Mouse (Mus musculus): ENCODE results near the gene Myh7. TPM values are rescaled to one million over a fixed set of nuclear protein-coding genes. Genes with fewer than 3 reads are reported as not detected.
"Not testable (repeated sequence)": the region's sequence is repeated elsewhere in the genome, so short reads cannot be mapped to it uniquely, and the experiment has no call there.

The Myh7 gene
- total RNA-seq (2022) = 1 to 10 TPM; 6.0 to 10.0 (median 7.8) TPM

DNA sequence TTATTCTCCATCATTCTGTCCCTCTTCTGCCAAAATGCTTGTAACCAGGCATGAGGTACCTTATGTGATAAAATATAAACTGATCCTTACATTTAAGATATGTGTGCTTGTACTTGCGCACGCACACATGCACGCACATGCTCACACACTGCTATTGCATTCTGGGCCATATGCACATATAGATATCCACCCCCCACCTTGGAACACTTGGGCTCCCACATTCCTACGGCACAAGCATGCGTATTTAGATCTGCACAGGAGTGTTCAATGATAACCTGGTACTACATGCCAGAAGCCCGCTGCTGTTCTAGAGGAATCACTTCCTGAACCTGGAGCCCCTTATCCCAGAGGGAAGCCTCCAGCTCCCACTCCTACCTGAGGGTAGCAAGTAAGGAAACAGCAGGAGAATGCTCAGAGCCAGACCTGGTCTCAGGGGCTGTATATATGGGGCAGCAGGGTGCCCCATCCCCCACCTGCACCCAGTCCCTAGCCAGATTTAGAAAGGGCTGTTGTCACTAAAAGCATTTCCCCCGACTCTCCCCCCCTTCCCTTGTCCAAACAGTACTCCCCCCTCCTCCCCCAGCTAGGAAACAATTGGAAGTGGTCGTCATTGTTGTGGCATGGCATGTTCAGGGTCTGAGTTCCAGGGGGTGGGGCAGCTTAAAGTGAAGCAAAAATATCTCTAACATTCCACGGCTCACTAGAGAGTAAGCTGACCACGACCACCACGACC is at the start of gene Myh7:
Myh7 (minus strand) TSS at position 491 of the 733 bp plus-strand sequence.
- DNase-seq (ENCODE audit: low spot score in 2 of 2) = no peak

GRCm38 (mm10) chr14:55043694-55044093 is 49.3 kb upstream of the Myh7 start:
- DNase-seq (ENCODE audit: low spot score in 2 of 2) = not testable (repeated sequence)

DNA sequence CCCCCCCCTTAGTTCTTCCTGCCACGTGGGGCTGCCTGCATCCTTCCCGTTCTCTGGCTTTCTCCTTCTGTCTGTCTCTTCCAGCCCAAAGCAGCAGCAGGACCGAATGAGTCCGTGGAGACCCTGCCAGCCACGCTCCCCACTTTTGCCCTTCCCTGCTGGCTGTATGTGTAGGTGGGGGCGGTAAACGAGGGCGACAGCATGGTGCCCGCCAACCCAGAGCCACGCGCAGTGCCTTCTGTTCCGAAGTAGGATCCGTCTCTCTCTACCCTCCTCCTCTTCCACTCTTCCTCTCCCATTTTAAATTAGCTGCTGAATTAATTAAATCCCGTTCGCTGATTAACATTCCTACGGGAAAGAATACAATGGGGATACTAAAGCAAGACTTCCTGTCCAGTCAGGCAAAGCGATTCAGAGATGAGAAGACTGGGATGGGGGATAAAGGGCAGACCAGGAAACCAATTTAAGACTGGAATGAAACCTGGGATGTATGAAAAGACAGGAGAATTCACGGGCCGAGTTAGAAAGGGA is 38.3 kb upstream of the Myh7 start:
- DNase-seq (ENCODE audit: low spot score in 2 of 2) = no peak

DNA sequence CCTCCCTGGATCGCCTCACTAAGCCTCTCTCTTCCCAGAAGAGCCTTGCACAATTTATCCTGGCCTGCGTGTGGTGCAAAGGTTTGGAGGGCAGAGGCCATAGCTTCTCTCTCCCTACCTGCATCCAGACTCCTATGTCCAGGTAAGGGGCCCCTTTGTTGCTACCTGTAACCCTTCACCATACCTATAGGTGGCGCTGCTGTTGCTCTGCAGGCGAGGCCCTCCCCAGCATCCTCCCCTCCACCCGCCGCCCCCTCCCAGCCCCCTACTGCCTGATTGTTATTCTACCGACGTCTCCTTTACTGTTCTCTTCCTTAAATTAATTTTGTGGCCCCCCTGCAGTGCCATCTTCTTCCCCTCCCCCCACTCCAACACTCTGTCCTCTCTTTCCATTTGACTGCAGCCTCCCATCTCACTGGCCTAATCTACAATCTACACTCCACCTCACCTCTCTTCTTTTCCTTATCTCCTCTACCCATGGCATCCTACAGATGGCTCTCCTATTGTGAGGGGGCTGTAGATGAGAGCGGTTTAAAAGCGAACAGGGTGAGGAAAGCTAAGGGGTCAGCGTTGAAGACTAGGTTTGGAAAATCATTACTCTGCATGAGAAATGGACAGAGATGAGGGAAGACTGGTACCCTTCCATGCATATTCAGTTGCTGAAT is 34.7 kb upstream of the Myh7 start:
- no peak for DNase-seq (ENCODE audit: low spot score in 2 of 2)

DNA sequence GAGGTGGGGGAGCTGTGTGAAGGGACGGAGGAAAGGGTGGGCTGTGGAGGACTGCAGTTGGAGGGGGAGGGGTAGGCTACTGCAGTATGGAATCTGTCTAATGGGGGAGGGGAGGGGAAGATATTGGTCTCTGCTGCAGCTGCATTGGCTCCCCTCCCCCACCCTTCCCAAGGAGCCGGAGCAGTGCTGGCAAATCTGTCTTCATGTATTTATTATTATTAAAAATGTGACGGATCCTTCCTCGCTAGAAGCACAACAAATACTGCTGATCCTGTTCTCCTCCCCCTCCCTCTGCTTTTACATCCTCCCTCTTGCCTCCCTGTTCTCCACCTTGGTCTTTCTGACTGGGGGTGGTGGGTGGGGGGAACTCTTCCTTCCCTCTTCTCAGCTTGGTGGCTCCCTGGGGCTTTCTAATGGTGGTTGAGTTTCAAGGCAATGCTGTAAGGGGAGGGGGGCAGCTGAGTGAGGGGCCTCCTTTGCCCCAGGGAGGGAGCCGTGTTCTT is 34.0 kb upstream of the Myh7 start:
- no peak for DNase-seq (ENCODE audit: low spot score in 2 of 2)

- no peak for DNase-seq (ENCODE audit: low spot score in 2 of 2)
These were observed 33.2 kb upstream of the Myh7 start for GRCm38 (mm10) chr14:55027653-55028052.

- no peak for DNase-seq (ENCODE audit: low spot score in 2 of 2)
These were observed 32.8 kb upstream of the Myh7 start for GRCm38 (mm10) chr14:55027251-55027650.

DNA sequence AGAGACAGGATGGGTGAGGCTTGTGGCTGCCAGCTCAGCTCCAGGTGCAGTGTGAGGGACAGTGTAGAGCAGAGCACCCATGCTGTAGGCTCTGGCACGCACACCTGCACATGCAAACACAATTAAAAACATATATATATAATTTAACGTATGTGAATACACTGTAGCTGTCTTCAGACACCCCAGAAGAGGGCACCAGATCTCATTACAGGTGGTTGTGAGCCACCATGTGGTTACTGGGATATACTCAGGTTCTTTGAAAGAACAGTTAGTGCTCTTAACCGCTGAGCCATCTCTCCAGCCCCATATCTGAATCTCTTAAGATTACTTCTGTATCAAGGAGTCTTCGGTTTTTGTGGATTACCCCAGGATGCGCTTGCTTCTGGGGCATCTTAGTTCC is 31.1 kb upstream of the Myh7 start:
- no peak for DNase-seq (ENCODE audit: low spot score in 2 of 2)

DNA sequence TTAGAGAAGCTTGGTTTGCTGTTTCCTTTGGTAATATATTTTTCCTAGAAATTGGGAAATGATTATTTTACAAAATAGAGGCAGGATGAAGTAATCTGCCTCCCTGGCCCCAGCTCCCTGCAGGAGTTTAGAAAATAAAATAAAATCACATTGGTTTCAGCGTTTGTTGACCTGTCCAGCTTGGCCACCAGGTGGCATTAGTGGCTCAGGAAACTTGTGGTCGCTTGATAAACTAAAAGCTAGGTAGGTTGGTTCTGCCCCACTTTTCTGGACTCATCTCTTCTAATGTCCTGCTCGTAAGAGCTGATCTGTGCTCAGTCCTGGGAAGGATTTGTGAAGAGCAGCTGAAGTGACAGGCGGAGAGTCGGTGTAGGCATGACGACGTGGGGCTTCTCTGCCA is 29.8 kb upstream of the Myh7 start:
- DNase-seq (ENCODE audit: low spot score in 2 of 2) = peak in 1 of 2 experiments; percentile 71

GRCm38 (mm10) chr14:55023011-55023410 is 28.6 kb upstream of the Myh7 start:
- DNase-seq (ENCODE audit: low spot score in 2 of 2) = no peak

- DNase-seq (ENCODE audit: low spot score in 2 of 2) = no peak
These were observed 26.0 kb upstream of the Myh7 start for GRCm38 (mm10) chr14:55020394-55020793.

DNA sequence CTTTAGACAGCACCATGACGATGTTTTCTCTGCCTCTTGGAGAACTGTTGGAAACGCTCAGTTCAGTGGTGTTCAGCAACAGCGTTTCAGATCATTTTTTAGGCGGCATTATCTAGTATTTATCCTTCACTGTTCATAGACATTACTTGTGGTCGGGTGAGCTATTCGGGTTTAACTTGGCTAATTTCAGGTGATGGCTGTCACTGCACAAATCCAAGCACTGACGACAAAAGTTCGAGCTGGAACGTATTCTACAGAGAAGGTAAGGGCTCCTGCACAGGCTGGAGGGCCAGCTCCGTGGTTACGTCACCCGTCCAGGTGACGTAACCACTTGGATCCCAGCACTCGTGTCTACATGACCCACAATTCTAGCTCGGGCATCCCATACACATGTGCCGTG is 22.4 kb upstream of the Myh7 start:
- no peak for DNase-seq (ENCODE audit: low spot score in 2 of 2)

DNA sequence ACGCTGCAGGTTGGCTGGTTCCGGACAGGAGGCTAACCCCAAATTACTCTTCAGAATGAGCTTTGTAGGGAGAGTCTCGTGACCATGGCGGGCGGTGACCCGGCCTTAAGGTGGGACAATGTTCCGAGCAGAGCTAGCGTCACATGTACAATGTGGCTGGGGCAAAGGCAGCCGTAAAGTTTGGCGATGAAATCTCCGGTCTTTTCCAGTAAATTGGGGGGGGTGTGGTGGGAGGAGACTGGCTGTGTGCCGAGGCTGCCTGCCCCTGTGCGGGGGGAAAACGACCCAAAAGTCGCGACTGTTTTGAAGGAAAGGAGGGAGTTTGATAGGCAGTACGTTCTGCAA is 21.3 kb upstream of the Myh7 start:
- DNase-seq (ENCODE audit: low spot score in 2 of 2) = no peak

DNA sequence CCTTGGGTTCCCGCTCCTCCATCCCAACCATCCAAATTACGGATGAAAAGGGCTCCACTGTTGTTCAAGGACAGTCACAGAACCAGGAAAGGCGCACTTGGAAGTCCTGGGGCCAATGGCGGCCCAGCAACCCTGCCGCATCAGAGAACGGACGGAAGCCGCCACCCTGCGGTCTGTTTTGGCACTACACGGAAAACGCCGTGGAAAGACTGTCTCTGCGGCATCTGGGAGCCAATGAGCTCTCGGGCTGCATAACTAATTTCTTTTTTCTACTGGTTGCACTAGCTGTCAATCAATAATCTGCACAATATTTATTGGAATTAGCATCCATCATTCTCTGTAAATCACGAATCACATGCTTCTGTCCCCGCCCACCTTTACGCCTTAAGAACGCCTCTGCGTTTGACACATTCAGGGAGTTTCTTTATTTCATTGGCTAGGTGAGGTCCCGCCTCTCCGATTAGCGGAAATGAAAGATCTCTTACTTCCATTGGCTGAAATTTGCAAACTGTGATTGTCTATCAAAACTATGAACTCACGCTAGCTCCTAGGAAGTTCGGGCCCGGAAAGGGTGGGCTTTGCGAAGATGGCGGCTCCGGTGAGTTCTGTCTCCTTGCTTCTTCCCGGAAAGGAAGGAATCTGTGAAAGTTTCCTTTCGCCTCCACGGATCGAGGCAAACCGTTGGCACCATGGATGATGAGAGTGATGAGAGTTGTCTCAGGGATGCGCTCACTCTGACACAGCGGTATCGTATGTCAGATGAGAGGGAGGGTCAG is 20.8 kb upstream of the Myh7 start, which contains the start of gene Ngdn:
Ngdn (plus strand) TSS at position 464 of the 776 bp plus-strand sequence.
- DNase-seq (ENCODE audit: low spot score in 2 of 2) = peak; percentile 99 to 100

DNA sequence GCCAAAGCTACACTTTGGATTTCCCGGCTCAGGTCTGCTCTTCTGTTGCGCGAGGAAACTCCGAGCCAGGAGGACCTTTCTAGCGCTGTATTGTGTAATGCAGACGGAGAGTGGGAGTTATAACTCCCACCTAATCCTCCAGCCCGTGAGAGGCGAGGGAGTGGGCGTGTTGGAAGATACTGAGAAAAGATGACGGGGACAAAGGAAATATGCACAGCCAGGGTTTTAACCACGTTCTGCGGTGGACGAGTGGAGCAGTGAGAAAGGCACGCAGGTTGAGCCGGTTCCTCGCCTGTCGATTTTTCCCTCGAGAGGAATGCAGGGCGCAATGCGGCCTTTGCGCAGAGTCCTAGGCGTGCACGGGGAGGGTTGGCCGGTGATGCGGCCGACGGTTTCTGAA is 20.2 kb upstream of the Myh7 start:
- DNase-seq (ENCODE audit: low spot score in 2 of 2) = peak; percentile 73 to 76

DNA sequence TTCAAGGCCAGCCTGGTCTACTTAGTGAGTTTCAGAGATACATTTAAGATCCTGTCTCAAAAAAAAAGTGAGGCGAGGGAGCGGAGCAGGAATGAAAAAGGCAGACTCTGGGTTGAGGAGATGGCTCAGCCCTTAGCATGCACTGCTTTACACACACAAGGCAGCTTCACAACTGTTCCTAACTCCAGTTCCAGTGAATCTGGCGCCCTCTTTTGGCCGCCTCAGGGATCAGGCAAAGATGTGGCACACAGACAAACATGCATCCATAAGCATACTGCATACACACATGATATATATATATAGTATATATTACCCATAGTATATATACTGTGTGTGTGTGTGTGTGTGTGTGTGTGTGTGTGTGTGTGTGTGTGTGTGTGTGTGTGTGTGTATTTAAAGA is 16.7 kb upstream of the Myh7 start:
- DNase-seq (ENCODE audit: low spot score in 2 of 2) = no peak

DNA sequence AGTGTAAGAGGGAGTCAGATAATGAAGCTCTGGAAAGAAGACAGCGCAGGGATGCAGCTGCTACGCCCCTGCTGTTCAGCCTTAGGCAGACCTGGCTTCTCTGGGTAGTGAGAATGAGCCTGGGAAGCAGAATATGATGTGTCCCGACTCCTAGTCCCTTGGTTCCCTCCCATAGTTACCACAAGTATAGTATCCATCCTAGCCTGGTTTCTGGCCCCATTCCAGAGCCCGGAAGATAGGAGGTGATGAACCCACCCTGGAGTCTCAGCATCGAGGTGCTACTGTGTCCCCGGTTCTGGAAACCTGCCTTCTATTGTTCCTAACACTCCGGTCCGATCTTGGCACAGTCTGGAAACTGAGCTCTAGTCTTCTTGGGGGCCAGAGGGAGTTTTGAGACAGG is 14.0 kb upstream of the Myh7 start:
- no peak for DNase-seq (ENCODE audit: low spot score in 2 of 2)

DNA sequence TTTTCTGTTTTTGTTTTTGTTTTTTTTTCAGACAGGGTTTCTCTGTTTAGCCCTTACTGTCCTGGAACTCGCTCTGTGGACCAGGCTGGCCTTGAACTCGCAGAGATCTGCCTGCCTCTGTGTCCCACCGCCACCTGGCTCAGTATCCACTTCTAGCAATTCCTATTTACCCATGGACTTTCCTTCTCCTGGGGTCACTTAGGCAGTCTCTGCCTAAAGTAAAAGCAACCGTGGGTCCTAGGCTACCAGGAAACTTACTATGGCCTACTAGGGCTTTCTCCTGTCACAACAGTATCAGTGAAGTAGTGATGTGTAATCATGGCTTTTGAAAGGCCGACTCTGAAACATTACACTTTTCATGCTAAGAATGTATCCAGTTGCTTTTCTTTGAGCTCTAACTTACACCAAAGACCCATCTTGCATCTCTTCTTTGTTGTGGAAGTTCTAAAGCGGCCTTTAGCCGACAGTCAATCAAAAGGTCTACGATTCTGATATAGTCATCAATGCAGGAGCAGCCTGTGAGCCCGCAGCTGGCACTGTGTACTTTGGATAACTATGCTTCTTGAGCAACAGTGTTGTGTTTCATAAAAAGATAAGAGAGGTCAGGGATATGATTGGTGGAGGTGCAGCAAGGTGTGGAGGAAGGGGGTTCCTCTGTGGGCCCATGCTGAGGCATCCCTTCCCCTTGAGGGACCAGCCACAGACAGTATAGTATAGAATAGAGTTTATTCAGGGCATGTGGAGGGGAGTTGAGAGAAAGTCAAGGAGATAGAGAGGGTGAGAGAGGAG is 12.9 kb upstream of the Myh7 start:
- DNase-seq (ENCODE audit: low spot score in 2 of 2) = no peak

DNA sequence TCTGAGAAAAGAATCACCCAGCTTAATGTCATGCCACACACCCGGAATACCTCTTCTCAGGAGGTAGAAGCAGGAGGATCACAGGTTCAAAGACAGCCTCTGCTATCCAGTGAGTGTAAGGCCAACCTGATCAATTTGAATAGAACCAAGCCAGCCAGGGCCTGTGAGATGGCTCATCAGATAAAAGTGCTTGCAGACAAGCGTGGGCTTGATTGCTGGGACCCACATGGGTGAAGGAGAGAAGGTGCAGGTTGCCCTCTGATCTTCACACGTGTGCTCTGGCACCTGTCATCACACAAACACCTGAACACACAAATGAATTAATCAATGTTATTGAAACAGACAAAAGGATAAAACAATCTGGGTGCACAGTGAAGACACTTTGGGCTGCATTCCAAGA is 12.1 kb upstream of the Myh7 start:
- DNase-seq (ENCODE audit: low spot score in 2 of 2) = no peak

DNA sequence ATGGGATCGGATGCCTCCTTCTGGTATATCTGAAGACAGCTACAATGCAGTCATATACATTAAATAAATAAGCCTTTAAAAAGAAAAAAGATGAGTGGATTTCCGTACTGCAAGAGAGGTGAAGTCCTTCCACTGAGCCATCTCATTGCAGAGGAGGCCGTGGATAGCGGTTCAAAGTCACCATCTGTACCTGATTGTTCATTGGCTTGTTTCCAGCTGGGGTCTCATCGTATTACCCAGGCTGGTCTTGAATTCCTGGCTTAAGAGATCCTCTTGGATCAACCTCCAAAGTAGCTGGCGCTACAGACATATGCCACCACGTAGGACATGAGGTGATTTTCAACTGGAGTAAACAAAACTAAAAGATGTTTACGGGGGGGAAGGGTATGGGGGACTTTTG is 11.5 kb upstream of the Myh7 start:
- no peak for DNase-seq (ENCODE audit: low spot score in 2 of 2)

- no peak for DNase-seq (ENCODE audit: low spot score in 2 of 2)
These were observed 11.1 kb upstream of the Myh7 start for GRCm38 (mm10) chr14:55005506-55005905.

Measured in layer of hippocampus, adult 8-10 months (tissue).